Mouse (Mus musculus): ENCODE measurements around the gene Tarbp1.

The Tarbp1 gene

DNA sequence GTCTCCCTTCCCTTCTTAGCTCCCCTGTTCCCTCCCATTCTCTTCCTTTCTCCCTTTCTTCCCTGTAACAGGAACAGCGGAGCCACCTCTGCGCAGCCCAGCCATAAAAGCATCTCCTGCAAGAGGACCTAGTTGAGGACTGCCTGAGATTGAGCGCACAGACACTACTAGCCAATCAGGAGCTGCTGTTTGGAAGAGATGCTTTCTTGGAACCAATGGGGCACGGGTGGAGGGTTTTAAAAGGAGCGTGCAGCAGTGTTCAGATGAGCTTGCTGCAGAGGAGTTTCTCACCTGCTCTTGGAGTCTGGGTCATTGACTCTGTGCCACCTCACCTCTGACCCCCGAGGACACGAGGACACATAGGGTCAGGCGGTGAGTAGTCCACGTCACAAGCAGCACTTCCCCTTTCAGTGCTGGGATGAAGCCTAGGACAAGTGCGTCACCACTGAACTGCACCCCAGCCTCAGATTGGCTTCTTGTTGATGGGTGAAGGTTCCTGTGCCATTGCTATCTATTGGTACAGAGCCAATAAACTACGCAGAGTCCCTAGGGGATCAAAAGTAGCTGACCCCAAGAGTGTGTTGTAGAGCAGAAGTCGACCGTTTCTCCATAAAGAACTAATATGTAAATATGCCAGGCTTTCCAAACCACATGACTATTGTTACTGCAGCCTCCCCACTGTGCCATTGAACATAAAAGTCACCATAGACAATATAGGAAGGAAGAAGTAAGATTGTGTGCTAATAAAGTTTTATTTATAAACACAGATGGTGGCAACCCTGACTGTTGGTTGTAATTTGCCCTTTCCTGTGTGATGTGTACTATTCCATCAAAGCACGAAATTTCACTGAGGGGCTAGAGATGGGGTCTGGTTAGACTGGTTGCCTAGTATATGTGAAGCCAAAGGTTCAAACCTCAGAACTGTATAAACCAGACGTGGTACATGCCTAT is 19.6 kb upstream of the Tarbp1 start:
- CTCF ChIA-PET, result interaction anchor here (0.5 to 0.7 kb wide), 3 partner anchors 426 to 820 kb away, joined by 3 to 6 read pairs (median 4); no protein-coding TSS in a partner anchor

DNA sequence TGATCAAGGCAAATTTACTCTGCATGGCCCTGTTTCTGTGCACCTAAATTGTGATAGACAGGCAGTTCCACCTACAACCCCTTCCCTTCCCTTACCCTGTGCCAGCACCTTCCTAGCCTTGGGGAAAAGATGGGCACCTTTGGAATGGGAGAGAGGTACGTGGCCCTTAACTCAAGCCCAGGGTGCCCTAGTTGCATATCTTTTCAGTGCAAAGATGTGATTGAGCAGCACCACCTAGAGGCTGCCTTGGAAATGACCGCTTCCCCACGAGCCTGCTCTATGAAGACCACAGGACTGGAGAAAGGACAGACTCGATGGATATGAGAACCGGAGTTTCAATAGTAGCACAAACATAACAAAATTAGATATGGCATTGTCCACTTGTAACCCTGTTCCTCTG is 8.1 kb upstream of the Tarbp1 start:
- CTCF ChIA-PET, result interaction anchor here (0.6 to 1.5 kb wide), 3 partner anchors 24 to 502 kb away, joined by 3 to 6 read pairs (median 3); no protein-coding TSS in a partner anchor

DNA sequence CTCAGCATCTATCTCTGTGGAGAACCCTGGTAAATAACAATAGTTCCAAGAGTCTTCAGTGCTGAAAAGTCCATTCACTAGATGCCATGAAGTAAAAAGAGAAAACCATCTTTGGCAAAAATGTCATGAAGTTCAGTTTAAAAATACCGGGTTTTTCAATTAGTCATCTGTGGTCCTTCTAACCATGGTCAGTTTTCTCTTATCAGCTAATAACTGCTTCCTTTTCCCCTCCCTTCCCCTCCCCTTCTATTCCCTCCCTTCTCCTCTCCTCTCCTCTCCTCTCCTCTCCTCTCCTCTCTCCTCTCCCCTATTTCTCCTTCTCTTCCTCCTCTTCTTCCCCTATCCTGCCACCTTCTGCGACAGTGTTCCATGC is 7.5 kb upstream of the Tarbp1 start:
- CTCF ChIA-PET, result interaction anchor here (0.6 to 1.5 kb wide), 5 partner anchors 23 to 1869 kb away, joined by 3 to 6 read pairs (median 3); no protein-coding TSS in a partner anchor

DNA sequence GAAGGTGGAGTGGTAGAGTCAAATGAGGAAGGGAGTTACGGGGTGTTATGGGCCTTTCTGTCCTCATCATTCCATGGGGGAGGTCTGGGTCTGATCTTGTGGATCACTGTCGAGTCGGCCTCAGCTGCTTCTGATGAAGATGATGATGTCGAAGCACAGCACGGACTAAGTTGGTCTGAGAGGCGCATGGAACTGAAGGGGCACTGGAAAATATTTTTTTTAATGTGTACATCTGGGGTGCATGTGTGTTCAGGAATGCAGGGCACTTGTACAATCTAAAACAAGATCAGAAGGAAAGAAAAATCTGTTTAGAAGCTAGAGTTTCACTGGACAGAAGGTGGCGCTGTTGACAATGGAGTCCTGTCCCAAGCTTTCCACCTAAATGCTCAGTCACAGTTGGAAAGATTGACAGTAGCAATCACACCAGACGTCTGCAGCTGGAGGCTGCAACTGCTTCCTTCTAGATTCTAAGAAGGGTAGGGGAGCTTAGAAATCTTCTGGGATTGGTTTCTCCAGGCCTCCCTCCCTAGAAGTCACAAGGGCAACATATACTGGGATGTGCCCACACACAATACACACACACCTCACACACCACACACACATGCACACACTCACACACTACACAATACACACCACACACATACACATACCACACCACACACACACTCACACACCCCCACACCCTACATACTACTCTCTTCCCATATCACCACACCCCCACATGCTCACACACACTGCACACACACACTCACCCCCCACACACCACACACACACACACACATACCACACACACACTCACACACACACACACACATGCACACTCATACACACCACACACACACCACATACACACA is 6.9 kb upstream of the Tarbp1 start:
- CTCF ChIA-PET, result interaction anchor here (0.6 to 1.0 kb wide), 3 partner anchors 442 to 1869 kb away, joined by 3 read pairs; no protein-coding TSS in a partner anchor

DNA sequence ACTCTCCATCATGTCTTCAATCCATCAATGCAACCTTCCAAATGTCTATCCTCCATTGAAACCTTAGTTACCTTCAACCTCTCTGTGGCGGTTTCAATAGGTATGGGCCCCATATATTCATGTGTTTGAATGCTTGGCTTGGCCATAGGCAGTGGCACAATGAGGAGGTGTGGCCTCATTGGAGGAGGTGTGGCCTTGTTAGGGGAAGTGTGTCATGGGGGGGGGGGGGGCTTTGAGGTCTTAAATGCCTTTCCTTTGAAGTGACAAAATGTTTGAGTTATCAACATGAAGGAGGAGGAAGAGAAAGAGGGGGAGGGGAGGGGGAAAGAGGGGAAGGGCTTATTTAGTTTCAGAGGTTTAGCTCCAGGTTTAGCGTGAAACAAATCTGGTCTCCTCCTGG is 5.5 kb upstream of the Tarbp1 start:
- CTCF ChIA-PET, result interaction anchor here (0.5 to 1.0 kb wide), 5 partner anchors 17 to 705 kb away, joined by 3 to 7 read pairs (median 3); no protein-coding TSS in a partner anchor

DNA sequence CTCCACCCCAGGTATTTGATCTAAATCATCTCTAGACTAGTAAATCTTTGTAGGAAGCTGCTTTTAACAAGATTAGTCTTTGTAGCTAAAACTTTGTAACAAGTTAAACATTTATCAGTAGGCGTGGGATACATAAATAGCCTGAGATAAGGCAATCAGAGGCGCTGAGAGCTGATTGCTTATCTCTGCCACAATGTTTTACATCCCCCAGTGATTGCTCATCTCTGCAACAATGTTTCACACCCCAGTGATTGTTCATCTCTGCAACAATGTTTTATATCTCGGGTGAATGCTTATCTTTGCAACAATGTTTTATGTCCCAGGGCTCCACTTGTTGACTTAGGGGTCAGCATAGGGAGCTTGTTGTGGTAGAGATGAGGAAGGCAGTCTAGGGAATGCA is 3.8 kb upstream of the Tarbp1 start:
- CTCF ChIA-PET, result interaction anchor here (0.7 kb wide), 1 partner anchor 9 kb away, joined by 3 read pairs; no protein-coding TSS in a partner anchor

DNA sequence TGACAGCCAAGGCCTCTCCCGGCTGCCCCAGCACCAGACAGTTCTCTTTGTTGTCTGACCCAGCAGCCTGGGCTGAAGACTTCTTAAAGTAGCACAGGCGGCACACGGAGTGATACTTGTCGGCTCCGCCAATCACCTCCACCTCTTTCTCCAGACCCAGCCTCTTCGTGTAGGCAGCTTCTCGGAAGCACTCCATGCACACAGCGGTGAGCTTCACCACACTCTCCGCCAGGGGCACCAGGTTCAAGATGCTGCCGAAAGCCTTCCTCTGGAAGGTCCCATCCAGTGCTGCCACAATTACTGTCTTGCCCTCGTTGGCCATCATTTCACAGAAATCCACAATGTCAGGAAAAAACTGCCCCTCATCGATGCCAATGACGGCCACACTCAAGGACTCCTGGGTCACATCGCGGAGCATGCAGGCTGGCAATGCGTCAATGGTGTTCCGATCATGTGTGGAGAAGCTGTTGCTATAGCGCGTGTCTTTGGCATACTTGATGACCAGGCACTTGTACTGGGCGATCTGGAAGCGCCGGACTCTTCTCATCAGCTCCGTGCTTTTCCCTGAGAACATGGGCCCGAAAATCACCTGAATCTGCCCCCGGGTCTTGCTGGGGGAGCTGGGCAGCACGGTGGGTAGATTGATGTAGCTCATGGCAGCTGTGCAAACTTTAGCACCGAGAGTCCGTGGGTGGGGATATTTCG is 1.4 kb upstream of the Tarbp1 start:
- CTCF ChIA-PET, result interaction anchor here (0.6 kb wide), 1 partner anchor 94 kb away, joined by 4 read pairs; no protein-coding TSS in a partner anchor

DNA sequence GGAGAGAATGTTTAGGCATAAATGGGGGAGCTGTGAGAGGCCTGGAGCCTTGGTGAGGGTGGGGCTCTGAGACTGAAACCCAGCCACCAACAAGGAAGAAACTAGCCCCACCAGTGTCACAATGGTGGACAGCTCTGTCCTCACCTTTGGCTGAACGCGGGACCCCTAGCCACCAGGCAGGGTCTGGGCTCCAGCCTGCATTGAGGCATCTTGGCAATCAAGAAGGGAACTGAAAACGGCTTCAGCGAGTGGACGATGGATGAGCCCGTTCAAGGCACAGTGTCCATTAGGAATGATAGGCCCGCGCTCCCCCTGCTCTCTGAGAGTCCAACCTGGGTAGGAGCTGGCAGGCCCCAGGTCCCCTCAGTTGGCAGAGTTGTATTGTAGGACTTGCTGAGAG is 873 bp upstream of the Tarbp1 start:
- CTCF ChIA-PET, result interaction anchor here (0.6 to 0.7 kb wide), 2 partner anchors 94 to 440 kb away, joined by 3 to 4 read pairs; no protein-coding TSS in a partner anchor

DNA sequence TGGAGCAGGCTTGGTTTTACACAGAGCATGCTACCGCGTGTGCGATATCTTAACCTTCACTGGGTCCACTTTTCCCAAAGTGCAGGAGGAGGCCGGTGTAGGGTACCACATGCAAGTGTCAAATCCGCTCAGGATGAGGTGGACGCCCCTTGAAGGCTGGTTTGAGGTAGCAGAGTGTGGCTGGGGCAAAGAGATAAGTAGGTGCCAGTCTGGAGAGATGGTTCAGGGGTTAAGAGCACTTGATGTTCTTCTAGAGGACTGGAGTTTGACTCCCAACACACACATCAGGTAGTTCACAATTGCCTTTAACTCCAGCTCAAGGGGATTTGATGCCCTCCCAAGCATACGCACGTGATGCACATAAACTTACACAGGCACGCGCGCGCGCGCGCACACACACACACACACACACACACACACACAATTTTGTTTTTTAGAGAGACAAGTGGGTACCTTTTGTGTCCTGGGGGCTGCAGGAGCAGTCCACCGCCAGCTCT is 1.0 kb downstream of the Tarbp1 start:
- CTCF ChIA-PET, result interaction anchor here (0.7 to 1.2 kb wide), 2 partner anchors 44 to 384 kb away, joined by 3 read pairs; no protein-coding TSS in a partner anchor

DNA sequence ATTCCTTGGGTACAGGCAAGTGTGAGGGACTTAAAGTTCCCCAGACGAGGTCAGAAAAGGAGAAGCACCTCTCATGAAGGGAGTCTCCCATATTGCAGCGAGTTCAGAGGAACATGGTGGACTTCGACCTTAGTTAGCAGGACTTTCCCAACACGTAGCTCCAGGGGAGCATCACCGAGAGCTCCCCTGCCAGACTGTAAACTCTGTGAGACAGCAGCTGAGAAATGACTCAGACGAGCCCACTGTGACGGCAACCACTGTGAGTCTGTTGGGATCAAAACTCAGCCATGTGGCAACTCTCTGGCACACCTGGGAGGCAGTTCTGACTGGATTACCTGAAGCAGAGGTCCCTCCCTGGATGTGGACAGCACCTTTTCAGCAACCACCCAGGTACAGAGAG is 10.8 kb downstream of the Tarbp1 start:
- CTCF ChIA-PET, result no interaction called here

DNA sequence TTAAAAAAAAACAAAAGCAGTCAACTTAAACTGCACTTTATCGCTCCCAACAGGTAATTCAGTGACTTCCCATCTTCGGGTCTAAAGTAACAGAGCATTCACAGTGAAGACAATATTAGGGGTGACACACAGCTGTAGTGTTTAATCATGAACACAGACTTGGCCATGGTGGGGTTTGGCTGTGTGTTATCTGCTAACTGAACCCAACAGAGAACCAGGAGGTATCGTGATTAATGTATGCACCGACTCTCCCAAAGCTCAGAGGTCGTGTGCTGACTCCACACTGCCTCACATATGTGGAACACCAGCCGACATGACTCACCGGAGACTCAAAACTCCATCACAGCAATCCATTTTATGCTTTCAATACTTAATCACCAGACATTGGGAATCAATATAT is 13.1 kb downstream of the Tarbp1 start:
- CTCF ChIA-PET, result interaction anchor here (0.7 kb wide), 3 partner anchors 18 to 55 kb away, joined by 3 to 4 read pairs (median 3); no protein-coding TSS in a partner anchor

DNA sequence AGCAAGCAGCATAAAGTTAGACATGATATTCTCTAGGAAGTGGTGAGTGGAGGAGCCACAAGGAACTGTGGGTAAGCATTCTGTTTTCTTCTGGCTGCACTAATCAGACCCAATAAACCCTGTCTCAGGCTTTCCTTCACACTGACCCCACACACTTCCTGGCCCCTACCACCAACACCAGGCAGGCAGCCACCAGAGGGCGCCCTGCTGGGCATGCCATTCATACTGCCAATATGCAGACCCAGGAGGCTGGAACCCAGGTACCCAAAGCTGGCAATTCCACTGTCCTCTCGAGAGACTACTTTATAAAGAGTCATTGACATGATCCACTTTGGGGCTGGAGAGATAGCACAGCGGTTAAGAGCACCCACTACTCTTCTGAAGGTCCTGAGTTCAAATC is 14.6 kb downstream of the Tarbp1 start:
- CTCF ChIA-PET, result interaction anchor here (1.7 kb wide), 1 partner anchor 23 kb away, joined by 6 read pairs; no protein-coding TSS in a partner anchor

DNA sequence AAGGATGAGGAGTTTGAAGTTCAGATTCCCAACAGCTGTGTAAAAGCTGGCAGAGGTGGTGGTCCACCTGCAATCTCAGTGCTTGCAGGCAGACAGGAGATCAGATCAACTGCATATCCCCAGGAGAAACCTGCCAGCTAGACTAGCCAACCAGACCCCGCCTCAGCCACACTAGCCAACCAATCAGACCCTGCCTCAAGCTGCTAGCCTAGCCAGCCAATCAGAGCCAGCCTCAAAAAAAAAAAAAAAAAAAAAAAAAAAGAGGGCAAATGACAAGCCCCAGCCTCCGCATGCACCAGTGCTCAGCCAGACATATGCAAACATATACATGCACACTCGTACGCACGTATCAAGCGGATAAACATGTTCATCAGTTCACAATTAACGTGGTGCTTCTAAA is 19.5 kb downstream of the Tarbp1 start:
- CTCF ChIA-PET, result no interaction called here

DNA sequence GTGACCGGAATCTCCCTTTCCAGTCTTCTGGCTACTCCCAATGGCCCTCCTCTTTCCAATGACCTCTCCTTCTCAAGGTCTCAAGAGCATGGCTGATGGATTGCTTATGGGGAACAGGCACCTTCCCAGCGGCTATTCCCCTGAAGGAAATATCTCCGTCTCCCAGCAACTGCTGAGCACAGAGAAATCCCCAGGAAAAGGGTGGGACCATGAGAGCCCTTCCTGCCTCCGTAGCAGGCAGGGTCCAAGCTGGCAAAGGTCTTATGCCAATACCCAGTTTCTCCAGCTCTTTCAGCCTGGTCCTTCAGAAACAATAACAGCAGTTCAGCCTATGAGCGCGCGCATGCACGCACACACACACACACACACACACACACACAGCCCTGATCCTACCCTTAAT is 23.7 kb downstream of the Tarbp1 start:
- CTCF ChIA-PET, result no interaction called here

DNA sequence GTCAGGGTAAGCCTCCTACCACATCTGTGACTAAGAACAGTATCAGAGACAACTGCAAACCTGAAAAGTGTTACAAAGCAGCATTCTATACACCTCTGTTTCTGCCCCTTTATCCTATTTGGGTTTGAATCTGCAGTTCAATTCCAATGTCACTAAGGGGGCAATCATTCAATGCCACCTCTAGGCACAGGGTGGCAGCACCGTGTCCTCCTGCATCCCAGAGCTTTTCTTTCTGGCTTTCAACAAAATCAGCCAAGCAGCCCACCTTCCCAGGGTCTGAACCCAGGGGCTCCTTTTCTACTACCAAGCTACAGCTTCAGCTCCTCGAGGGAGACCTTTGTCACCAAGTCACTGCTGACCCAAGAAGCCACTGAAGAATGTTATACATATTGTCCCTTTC is 35.9 kb downstream of the Tarbp1 start:
- CTCF ChIA-PET, result no interaction called here

DNA sequence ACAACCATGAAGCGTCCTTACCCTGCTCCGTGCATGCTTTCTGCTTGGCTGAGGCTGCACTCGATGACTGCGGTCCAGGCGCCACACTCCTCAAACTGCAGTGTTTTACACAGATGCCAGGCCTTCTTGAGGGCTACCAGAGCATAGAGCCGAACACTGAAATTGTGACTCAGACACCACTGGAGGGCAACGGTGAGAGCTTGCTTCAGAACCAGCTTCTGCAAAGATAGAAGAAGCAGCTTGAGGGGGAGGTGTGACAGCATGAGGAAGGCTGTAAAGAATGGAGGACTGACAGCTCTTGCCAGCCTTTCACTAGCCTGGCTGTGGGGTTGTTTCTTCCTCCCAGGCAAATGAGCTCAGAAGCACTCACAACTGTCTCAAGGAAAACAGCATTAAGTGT is 41.0 kb downstream of the Tarbp1 start:
- CTCF ChIA-PET, result no interaction called here

DNA sequence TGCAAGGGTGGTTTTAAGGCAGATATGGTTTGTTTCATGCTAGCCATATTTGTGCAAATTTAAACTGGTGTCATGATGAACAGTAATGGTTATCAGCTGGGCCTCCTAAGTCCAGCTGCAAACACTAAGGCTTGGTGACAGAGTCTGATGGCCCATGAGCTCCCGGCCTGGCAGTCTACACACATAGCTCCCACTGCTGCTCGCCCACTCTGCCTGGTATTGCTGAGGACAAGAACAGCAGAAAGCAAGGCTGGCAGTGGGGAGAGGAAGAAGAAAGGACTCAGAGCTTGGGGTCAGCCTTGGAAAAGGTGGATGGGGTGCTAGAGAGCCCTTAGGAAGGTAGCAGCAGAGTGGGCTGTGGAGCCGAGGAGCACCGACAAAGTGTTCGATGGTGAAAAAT is 45.2 kb downstream of the Tarbp1 start:
- CTCF ChIA-PET, result interaction anchor here (0.5 kb wide), 1 partner anchor 44 kb away, joined by 3 read pairs; no protein-coding TSS in a partner anchor

DNA sequence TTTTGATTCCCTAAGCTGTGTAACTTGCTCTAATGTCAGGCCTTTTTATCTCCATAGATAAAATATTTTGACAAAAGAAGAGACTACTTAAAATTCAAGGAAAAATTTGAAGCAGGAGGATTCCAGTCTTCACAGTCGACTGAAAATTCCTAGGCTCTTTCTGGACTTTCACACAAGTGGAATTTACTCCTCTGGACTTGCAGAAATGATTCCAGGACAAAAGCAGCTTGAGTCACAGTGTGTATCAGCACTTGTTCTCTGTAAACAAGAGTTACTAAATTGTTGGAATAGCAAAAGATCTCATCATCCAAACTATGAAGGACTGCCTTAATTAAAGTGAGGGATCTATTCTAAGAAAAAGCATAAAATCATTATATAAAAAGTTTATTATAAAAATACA is 49.9 kb downstream of the Tarbp1 start:
- CTCF ChIA-PET, result no interaction called here

DNA sequence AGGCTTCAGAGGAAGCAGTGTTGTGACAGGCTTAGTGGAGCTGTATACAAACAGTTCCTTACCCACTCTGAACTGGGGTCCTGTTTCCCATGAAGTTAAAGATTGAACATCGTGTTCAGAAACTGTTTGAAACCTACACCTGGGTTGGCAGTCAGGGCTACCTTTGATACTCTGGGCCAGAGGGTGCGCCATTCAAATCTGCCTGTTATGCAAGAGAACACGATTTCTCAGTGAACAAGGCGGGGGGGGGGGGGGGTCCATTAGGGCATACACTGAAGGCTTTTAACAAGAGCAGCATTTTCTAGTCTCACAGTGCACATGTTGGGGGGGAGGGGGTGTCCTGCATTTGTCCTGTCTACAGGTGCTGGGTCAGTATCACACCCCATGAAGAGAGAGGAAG is 50.7 kb downstream of the Tarbp1 start:
- CTCF ChIA-PET, result no interaction called here

DNA sequence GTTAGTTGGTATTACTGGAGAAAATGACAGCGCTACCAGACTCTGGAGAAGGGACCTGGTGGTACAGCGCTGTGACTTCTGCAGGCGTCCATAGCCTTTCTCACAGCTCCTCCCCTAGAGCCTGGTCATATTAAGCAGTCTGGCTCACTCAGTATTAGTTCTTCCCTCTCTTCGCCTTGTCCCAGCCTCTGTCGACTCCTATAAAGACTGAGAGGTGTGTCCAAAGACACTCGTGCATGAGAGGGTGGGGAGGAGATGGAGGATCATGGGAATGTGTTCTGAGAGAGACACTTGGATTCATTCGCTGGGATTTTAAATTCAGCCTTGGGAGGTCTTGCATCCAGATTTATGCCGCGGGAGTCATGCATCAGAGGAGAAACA is 52.0 kb downstream of the Tarbp1 start:
- CTCF ChIA-PET, result interaction anchor here (0.7 kb wide), 1 partner anchor 545 kb away, joined by 3 read pairs; no protein-coding TSS in a partner anchor
